Mouse (Mus musculus) embryonic facial prominence, embryonic 10.5 days (tissue): ENCODE results near the gene Rap1b. TPM values are rescaled to one million over a fixed set of nuclear protein-coding genes. Genes with fewer than 3 reads are reported as not detected.

Experiments
- DNase-seq: peaks from one replicate; pipeline ENCODE4 v3.0.0-alpha.2; 2017; ENCODE audit warnings: low spot score
- H3K27ac ChIP-seq: fragments of 300-500 bp; sonication (generic); replicated peaks from 2 replicates; pipeline ENCODE4 v1.5.1; 2016; ENCODE audit warnings: mild to moderate bottlenecking
- H3K27me3 ChIP-seq: fragments of 300-500 bp; sonication (generic); replicated peaks from 2 replicates; pipeline ENCODE4 v1.6.1; 2016; ENCODE audit warnings: low read depth, mild to moderate bottlenecking; ENCODE audit not compliant: poor library complexity, severe bottlenecking
- H3K36me3 ChIP-seq: fragments of 300-500 bp; sonication (generic); replicated peaks from 2 replicates; pipeline ENCODE4 v1.6.1; 2016; ENCODE audit warnings: mild to moderate bottlenecking, moderate library complexity
- H3K4me1 ChIP-seq: fragments of 300-500 bp; sonication (generic); 2 replicates; pipeline ENCODE4 v1.6.1; 2016
- H3K4me3 ChIP-seq: fragments of 300-500 bp; sonication (generic); 2 replicates; pipeline ENCODE4 v1.5.1; 2016; ENCODE audit warnings: mild to moderate bottlenecking, moderate library complexity
- H3K9me3 ChIP-seq: fragments of 300-500 bp; sonication (generic); 2 replicates; pipeline ENCODE4 v1.6.1; 2016; ENCODE audit warnings: mild to moderate bottlenecking
- WGBS: fragments of 180-500 bp; shearing (Covaris S2); methylation state at CpG from one replicate; pipeline ENCODE4 v1.1.7; 2016; 5-methylcytosine and 5-hydroxymethylcytosine counted together
- polyA plus RNA-seq: library from polyadenylated mRNA; unstranded; fragments of >200 nt; fragmentation: Nextera tagmentation; extraction: Ambion mirVana; gene quantifications from 2 replicates; pipeline ENCODE4 v1.2.1, GENCODE M21; 2016

Gene Rap1b
- polyA plus RNA-seq, 1 experiment from 2014 or later: 135 TPM

- Histone ChIP-seq H3K27ac (no peak overlapping the region), H3K36me3 (peaks cover 5% of the 10 kb centered on the region; the same call in 1 of the 2 replicates), H3K4me3 (no peak overlapping the region), H3K27me3 (no peaks in the 10 kb centered on the region), H3K4me1 (no peaks in the 10 kb centered on the region), H3K9me3 (no peaks in the 10 kb centered on the region)
- WGBS: 67% methylated on average over 5 of the region's 5 CpGs
- no peak for DNase-seq
Observed at GRCm38 (mm10) chr10:117835453-117835852, 10.4 kb downstream of the Rap1b start.

GRCm38 (mm10) chr10:117830797-117831196 is 15.0 kb downstream of the Rap1b start:
- 95% methylated on average over 3 of the region's 3 CpGs for WGBS
- no peak overlapping the region for H3K4me3 ChIP-seq
- DNase-seq: no peak
- H3K9me3 ChIP-seq: no peaks in the 10 kb centered on the region
- H3K36me3 ChIP-seq: no peaks in the 10 kb centered on the region
- H3K27me3 ChIP-seq: no peaks in the 10 kb centered on the region
- no peaks in the 10 kb centered on the region for H3K4me1 ChIP-seq
- no peak overlapping the region for H3K27ac ChIP-seq

- no peak overlapping the region for H3K27ac ChIP-seq
- H3K4me3 ChIP-seq: no peak overlapping the region
- WGBS: 94% methylated on average over 7 of the region's 7 CpGs
- H3K9me3 ChIP-seq: no peaks in the 10 kb centered on the region
- no peak for DNase-seq
- H3K27me3 ChIP-seq: no peaks in the 10 kb centered on the region
- no peaks in the 10 kb centered on the region for H3K36me3 ChIP-seq
- no peaks in the 10 kb centered on the region for H3K4me1 ChIP-seq
Observed at GRCm38 (mm10) chr10:117829472-117830155, 16.2 kb downstream of the Rap1b start.

GRCm38 (mm10) chr10:117829022-117829421 is 16.8 kb downstream of the Rap1b start:
- no peaks in the 10 kb centered on the region for H3K27me3 ChIP-seq
- H3K27ac ChIP-seq: no peak overlapping the region
- H3K9me3 ChIP-seq: no peaks in the 10 kb centered on the region
- peaks cover 5% of the 10 kb centered on the region; the same call in 1 of the 2 replicates for H3K36me3 ChIP-seq
- 79% methylated on average over 4 of the region's 4 CpGs for WGBS
- DNase-seq: no peak
- no peak overlapping the region for H3K4me3 ChIP-seq
- no peaks in the 10 kb centered on the region for H3K4me1 ChIP-seq

GRCm38 (mm10) chr10:117828536-117828935 is 17.3 kb downstream of the Rap1b start:
- no peak overlapping the region for H3K4me3 ChIP-seq
- H3K9me3 ChIP-seq: no peaks in the 10 kb centered on the region
- DNase-seq: no peak
- H3K27ac ChIP-seq: no peak overlapping the region
- 80% methylated on average over 4 of the region's 4 CpGs for WGBS
- H3K27me3 ChIP-seq: no peaks in the 10 kb centered on the region
- H3K4me1 ChIP-seq: no peaks in the 10 kb centered on the region
- H3K36me3 ChIP-seq: peaks cover 8% of the 10 kb centered on the region

- Histone ChIP-seq H3K36me3 (peaks cover 46% of the 10 kb centered on the region), H3K27me3 (no peaks in the 10 kb centered on the region), H3K9me3 (no peaks in the 10 kb centered on the region), H3K4me1 (no peaks in the 10 kb centered on the region), H3K4me3 (no peak overlapping the region), H3K27ac (no peak overlapping the region)
- WGBS: 88% methylated on average over 4 of the region's 4 CpGs
- DNase-seq: no peak
Observed at GRCm38 (mm10) chr10:117824647-117825046, 21.2 kb downstream of the Rap1b start.

GRCm38 (mm10) chr10:117824139-117824538 is 21.7 kb downstream of the Rap1b start:
- peaks cover 52% of the 10 kb centered on the region for H3K36me3 ChIP-seq
- no peaks in the 10 kb centered on the region for H3K27me3 ChIP-seq
- no peaks in the 10 kb centered on the region for H3K4me1 ChIP-seq
- no peak for DNase-seq
- H3K27ac ChIP-seq: no peak overlapping the region
- H3K4me3 ChIP-seq: no peak overlapping the region
- WGBS: 84% methylated on average over 4 of the region's 4 CpGs
- no peaks in the 10 kb centered on the region for H3K9me3 ChIP-seq

- Histone ChIP-seq H3K27me3 (no peaks in the 10 kb centered on the region), H3K36me3 (peaks cover 60% of the 10 kb centered on the region), H3K4me1 (no peaks in the 10 kb centered on the region), H3K9me3 (no peaks in the 10 kb centered on the region), H3K27ac (no peak overlapping the region), H3K4me3 (no peak overlapping the region)
- WGBS: 90% methylated on average over 6 of the region's 6 CpGs
- no peak for DNase-seq
Observed at GRCm38 (mm10) chr10:117823321-117823720, 22.5 kb downstream of the Rap1b start.

- Histone ChIP-seq H3K27me3 (no peaks in the 10 kb centered on the region), H3K36me3 (peaks cover 97% of the 10 kb centered on the region), H3K4me3 (no peak overlapping the region), H3K4me1 (no peaks in the 10 kb centered on the region), H3K27ac (no peak overlapping the region), H3K9me3 (no peaks in the 10 kb centered on the region)
- no peak for DNase-seq
- 91% methylated on average over 6 of the region's 6 CpGs for WGBS
Observed at GRCm38 (mm10) chr10:117818600-117818999, 27.2 kb downstream of the Rap1b start.

GRCm38 (mm10) chr10:117816721-117817120 is 29.1 kb downstream of the Rap1b start:
- no peak for DNase-seq
- Histone ChIP-seq H3K4me3 (no peak overlapping the region), H3K9me3 (no peaks in the 10 kb centered on the region), H3K27me3 (no peaks in the 10 kb centered on the region), H3K27ac (no peak overlapping the region), H3K36me3 (peaks cover 98% of the 10 kb centered on the region), H3K4me1 (no peaks in the 10 kb centered on the region)
- 95% methylated on average over 6 of the region's 6 CpGs for WGBS

- 91% methylated on average over 2 of the region's 2 CpGs for WGBS
- H3K27ac ChIP-seq: no peak overlapping the region
- H3K4me1 ChIP-seq: 0 out of 2 replicates have a peak, but pooled peaks cover 6% of the 10 kb centered on the region
- no peak overlapping the region for H3K4me3 ChIP-seq
- H3K9me3 ChIP-seq: no peaks in the 10 kb centered on the region
- DNase-seq: no peak
- no peaks in the 10 kb centered on the region for H3K27me3 ChIP-seq
- peaks cover 68% of the 10 kb centered on the region for H3K36me3 ChIP-seq
Observed at GRCm38 (mm10) chr10:117812501-117812900, 33.3 kb downstream of the Rap1b start.

GRCm38 (mm10) chr10:117811555-117811954 is 34.3 kb downstream of the Rap1b start:
- H3K4me3 ChIP-seq: no peak overlapping the region
- H3K4me1 ChIP-seq: 0 out of 2 replicates have a peak, but pooled peaks cover 6% of the 10 kb centered on the region
- H3K27me3 ChIP-seq: no peaks in the 10 kb centered on the region
- DNase-seq: no peak
- peaks cover 60% of the 10 kb centered on the region for H3K36me3 ChIP-seq
- no peaks in the 10 kb centered on the region for H3K9me3 ChIP-seq
- no peak overlapping the region for H3K27ac ChIP-seq
- WGBS: 93% methylated on average over 8 of the region's 8 CpGs

GRCm38 (mm10) chr10:117810506-117810905 is 35.3 kb downstream of the Rap1b start:
- H3K4me1 ChIP-seq: 0 out of 2 replicates have a peak, but pooled peaks cover 6% of the 10 kb centered on the region
- H3K4me3 ChIP-seq: no peak overlapping the region
- no peak for DNase-seq
- peaks cover 50% of the 10 kb centered on the region for H3K36me3 ChIP-seq
- no peak overlapping the region for H3K27ac ChIP-seq
- no peaks in the 10 kb centered on the region for H3K27me3 ChIP-seq
- WGBS: 80% methylated on average over 11 of the region's 11 CpGs
- H3K9me3 ChIP-seq: no peaks in the 10 kb centered on the region
